Mouse (Mus musculus) embryo, embryonic 11 days (tissue): ENCODE results near the gene Ssc5d.

Experiments used
- DNase-seq: peaks from one replicate; pipeline ENCODE4 v3.0.0-alpha.2; 2015

Ssc5d gene

GRCm38 (mm10) chr7:4920496-4920895, 5.1 kb upstream of the Ssc5d start:
- no peak for DNase-seq

GRCm38 (mm10) chr7:4920976-4921823, 4.4 kb upstream of the Ssc5d start:
- DNase-seq = no peak

DNA sequence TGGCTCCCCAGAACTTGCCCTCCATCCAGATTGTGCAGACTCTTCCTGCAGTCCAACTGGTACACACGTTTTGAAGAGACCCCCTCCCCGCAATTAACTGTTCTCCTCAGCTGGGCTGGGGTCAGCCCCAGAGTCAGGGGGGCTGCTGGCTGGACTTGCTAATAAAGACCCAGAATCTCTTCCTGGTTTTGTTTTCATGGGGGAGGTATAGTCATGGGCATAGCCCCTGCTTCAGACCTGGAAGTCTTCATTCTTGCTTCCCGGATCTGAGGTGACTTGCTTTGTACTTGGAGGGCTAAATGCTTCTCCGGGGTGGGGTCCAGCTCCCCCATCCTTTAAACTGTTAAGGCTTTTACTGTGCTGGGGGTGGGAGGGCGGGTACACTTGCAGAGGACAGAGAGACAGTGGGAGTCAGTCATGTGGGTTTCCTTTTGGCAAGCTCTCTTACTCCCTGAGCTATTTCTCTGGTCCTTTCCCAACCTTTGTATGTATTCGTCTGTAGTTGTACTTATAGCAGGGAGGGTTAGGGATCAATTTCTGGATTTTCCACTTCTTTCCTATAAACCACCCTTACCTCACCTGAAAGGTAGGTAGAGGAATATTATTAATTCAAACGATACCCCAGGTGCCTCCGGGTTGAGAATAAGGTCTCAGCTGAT, 3.6 kb upstream of the Ssc5d start, which contains the start of gene Nat14:
Nat14 (plus strand) TSS at position 205 of the 659 bp plus-strand sequence.
- DNase-seq = no peak

DNA sequence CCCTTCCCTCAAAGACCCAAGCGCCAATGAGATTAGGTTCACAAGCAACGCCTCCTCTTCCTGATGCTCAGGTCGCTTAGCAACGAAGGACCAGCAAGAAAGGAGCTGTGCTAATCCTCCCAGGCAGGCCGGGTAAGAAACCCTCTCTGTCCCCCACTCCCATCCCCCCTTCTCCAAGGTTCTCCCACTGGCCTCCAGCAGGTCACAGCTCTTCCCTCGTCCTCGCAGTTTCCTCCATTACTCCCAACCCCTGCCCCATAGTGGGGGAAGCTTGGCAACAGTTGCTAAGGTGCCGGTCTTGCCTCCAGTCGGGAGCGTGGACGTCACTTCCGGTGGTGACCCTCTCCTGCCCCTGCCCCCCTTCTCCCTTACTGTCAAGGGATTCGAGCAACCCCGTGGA, 3.1 kb upstream of the Ssc5d start:
- peak; percentile 92 for DNase-seq

DNA sequence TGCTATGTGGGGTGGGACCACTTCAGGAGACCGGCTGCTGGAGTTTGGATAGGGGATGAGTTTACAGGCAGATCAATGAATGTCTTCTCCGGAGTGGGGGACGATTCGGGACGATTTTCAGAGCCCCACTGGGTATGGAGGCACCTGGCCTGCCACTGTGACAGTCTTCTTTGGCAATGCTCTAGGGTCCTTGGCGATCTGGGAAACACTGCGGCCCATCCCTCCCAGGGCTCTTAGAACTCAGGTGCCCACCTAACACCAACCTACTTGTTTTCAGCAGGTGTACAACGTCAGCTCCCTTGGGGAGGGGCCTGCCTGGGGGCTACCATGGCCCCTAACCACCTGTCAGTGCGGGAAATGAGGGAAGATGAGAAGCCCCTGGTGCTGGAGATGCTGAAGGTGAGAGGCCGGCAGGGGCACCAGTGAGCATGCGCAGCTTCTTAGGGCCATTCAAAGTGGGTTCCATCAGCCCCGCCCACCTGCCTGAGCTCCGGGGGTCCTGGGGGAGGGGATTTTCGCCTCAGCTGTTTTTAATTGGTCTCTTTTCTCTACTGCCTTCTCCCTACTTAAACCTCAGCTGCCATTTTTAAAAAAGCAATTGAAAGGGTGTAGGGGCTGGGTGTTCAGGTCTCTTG, 2.5 kb upstream of the Ssc5d start:
- DNase-seq = peak; percentile 92

DNA sequence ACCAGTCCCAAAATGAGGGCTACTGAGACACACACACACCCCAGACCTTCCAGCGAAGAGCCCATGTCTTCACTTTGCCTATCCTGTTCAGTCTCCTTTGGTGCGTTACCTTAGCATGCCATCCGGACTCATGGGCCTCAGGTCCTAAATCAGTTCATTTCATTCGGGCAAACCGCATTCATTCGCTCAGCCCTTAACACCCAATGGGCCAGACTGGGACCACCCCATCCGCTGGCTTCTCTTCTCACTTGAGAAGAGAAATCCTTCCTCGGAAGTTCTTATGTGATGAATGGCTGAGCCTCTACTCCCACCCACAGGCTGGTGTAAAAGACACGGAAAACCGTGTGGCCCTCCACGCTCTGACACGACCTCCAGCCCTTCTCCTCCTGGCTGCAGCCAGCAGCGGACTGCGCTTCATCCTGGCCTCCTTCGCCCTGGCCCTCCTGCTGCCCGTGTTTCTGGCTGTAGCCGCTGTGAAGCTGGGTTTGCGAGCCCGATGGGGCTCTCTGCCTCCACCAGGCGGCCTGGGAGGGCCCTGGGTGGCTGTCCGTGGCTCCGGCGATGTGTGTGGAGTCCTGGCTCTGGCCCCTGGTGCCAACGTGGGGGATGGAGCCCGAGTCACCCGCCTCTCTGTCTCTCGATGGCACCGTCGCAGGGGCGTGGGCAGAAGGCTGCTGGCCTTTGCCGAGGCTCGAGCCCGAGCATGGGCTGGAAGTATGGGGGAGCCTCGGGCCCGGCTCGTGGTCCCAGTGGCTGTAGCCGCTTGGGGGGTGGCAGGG, 1.8 kb upstream of the Ssc5d start:
- peak; percentile 68 for DNase-seq

DNA sequence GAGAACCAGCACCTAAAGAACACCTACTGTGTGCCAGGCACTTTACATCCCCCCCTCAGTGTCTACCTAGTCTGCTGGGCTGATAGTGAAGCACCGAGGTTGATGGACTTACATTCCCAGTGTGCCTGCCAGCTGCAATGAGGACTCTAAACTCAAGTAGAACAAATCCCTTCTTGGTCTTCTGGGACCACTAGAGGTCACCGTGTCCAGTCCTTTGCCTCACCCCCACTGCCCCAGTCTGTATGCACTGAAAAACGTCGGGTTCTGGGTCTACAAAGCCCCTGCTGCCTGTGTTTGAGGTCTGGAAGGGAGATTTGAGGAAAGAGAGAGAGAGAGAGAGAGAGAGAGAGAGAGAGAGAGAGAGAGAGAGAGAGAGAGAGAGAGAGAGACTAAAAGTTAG, 1.1 kb upstream of the Ssc5d start:
- DNase-seq = peak; percentile 54

- peak; percentile 63 for DNase-seq
Observed at GRCm38 (mm10) chr7:4924891-4925301, 689 bp upstream of the Ssc5d start.

- no peak for DNase-seq
Observed at GRCm38 (mm10) chr7:4926849-4927248, 1.3 kb downstream of the Ssc5d start.

- DNase-seq = no peak
Observed at GRCm38 (mm10) chr7:4927711-4928110, 2.1 kb downstream of the Ssc5d start.

- no peak for DNase-seq
Observed at GRCm38 (mm10) chr7:4928323-4928722, 2.7 kb downstream of the Ssc5d start.

- no peak for DNase-seq
Observed at GRCm38 (mm10) chr7:4933103-4933502, 7.5 kb downstream of the Ssc5d start.

GRCm38 (mm10) chr7:4934160-4934914, 8.8 kb downstream of the Ssc5d start:
- DNase-seq = no peak

- DNase-seq = no peak
Observed at GRCm38 (mm10) chr7:4936832-4937231, 11.2 kb downstream of the Ssc5d start.

- no peak for DNase-seq
Observed at GRCm38 (mm10) chr7:4937392-4937791, 11.8 kb downstream of the Ssc5d start.

DNA sequence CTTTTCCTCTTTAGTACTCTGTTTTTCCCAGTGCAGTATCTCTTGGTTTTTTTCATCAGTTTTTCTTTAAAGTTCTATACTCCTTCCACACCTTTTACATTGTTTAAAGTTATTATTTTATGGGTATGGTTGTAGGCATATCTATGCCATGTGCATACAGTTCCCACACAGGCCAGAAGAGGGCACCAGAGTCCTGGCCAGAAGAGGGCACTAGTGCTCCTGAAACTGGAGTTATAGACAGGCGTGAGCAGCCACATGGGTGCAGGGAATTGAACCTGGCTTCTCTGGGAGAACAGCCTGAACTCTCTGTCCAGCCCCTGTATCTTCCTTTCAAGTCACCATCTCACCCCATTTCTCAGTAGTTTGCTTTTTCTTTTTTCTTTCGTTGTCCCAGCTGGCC, 12.9 kb downstream of the Ssc5d start:
- DNase-seq = peak; percentile 66

GRCm38 (mm10) chr7:4940068-4940479, 14.5 kb downstream of the Ssc5d start:
- DNase-seq = peak; percentile 78

GRCm38 (mm10) chr7:4942673-4943072, 17.1 kb downstream of the Ssc5d start:
- no peak for DNase-seq

DNA sequence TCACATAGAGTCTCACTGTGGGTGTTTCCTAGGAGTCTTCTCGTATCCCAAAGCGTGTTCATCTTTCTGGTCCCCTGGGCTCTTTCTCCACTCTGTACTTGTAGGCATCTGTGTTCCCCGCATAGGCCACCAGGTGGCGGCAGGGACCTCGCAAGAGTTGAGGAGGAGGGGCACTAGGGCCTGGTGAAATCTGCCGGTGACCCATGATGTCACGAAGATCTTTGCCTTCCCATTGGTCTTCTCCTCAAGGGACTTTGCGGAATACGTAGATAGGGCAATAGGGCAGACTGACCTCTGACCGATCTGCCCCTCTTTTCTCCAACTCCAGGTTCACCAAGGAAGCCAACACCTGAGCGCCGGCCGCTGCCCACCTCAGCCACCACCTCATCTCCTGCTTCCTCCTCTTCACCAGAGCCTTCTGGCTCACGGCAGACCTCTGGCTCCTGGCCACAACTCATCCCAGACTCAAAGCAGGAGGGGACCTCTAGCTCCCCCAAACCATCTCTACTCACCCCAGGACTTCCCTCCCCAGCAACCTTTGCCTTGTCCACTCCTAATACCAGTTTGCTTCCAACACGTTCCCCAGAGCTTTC, 17.7 kb downstream of the Ssc5d start:
- DNase-seq = peak; percentile 92

GRCm38 (mm10) chr7:4947855-4948254, 22.3 kb downstream of the Ssc5d start:
- DNase-seq = no peak

DNA sequence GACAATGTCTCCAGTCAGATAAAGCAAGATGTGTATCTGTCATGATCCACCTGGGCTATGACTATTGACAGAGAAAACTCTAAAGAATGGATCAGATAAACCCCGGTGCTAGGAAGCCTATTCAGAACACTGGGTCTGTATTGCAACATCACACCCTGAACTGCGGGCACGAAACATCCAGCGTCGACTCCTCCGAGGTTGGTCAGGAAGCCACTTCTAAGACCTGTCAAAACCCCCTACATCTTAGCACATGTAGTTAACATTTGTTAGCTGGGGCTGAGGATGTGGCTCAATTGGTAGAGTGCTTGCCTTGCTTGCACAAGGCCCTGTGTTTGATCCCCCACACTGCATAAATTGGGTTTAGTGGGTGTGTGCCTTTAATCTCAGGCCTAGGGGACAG, 22.8 kb downstream of the Ssc5d start:
- no peak for DNase-seq
